Mouse (Mus musculus): ENCODE results near the gene Dlgap4. TPM values are rescaled to one million over a fixed set of nuclear protein-coding genes. Genes with fewer than 3 reads are reported as not detected.

The Dlgap4 gene
- polyA plus RNA-seq, 1 experiment from 2014 or later = 78.6 TPM

DNA sequence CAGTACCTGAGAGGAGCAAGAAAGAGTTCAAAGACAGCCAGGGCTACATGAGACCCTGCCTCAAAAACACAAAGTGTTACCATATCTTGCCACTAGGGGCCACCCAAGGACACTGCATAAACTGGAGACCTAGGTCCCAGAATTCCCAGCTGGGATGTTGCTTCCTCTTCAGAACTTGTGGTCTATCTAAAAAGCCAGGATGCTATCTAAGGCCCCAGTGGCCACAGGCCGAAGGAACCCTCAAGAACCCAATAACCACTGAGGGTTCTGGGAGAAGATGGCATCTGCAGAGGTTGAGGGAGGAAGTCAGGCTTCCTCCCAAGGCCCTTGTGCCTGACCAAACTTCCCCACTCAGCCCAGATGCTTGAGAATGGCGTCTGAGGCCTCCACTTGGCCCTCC, 196.1 kb downstream of the Dlgap4 start:
- Histone ChIP-seq H3K27ac (ENCODE audit: low read depth, low read length) (no peak overlapping the region), H3K4me2 (replicated peaks; ENCODE audit: low read depth, low read length) (no peak overlapping the region), H3K4me3 (ENCODE audit: low read length) (no peak overlapping the region), H3K9me3 (ENCODE audit: control insufficient read depth, low read length) (no peaks in the 10 kb centered on the region), H3K27me3 (ENCODE audit: control insufficient read depth, insufficient read depth, low read length) (no peaks in the 10 kb centered on the region), H3K9ac (ENCODE audit: low read depth, low read length) (peak overlapping the region; percentile 28; the same call in 1 of the 2 replicates), H3K36me3 (ENCODE audit: control insufficient read depth, insufficient read depth, low read length) (no peaks in the 10 kb centered on the region), H3K4me1 (ENCODE audit: control insufficient read depth, insufficient read depth, low read length) (peaks cover 11% of the 10 kb centered on the region)
- WGBS = 49% methylated on average over 2 of the region's 2 CpGs
- no peak; the same call in 1 of the 2 replicates for ATAC-seq (ENCODE audit: low FRiP score, low TSS enrichment)

- ATAC-seq (ENCODE audit: low FRiP score, low TSS enrichment) = no peak
- H3K9me3 ChIP-seq (ENCODE audit: control insufficient read depth, low read length) = no peaks in the 10 kb centered on the region
- H3K4me2 ChIP-seq (replicated peaks; ENCODE audit: low read depth, low read length) = no peak overlapping the region
- no peak overlapping the region for H3K27ac ChIP-seq (ENCODE audit: low read depth, low read length)
- H3K9ac ChIP-seq (ENCODE audit: low read depth, low read length) = no peak overlapping the region
- H3K27me3 ChIP-seq (ENCODE audit: control insufficient read depth, insufficient read depth, low read length) = no peaks in the 10 kb centered on the region
- H3K4me1 ChIP-seq (ENCODE audit: control insufficient read depth, insufficient read depth, low read length) = peaks cover 23% of the 10 kb centered on the region
- H3K36me3 ChIP-seq (ENCODE audit: control insufficient read depth, insufficient read depth, low read length) = no peaks in the 10 kb centered on the region
- H3K4me3 ChIP-seq (ENCODE audit: low read length) = no peak overlapping the region
- 98% methylated on average over 10 of the region's 10 CpGs for WGBS
Measured at GRCm38 (mm10) chr2:156810716-156811115, 197.2 kb downstream of the Dlgap4 start.

DNA sequence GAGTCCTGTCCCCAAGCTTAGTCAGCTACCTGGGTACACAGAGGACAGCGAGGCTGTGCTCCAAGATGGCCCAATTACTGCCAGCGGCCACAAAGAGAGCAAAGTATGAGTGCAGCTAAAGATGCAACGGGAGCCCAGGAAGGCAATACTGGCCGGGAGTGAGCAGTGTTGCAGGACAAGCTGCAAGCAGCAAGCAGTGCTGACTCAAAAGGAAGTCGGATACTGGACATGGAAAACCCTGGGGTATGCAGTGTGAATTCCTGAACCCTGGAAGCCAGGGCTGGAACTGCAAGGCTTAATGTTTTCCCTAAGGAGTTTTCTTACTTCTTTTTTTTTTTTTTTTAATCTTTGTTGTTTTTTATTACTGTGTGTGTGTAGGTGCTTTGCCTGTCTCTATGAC, 198.1 kb downstream of the Dlgap4 start:
- WGBS = 63% methylated on average over 5 of the region's 5 CpGs
- Histone ChIP-seq H3K9ac (ENCODE audit: low read depth, low read length) (no peak overlapping the region), H3K4me2 (replicated peaks; ENCODE audit: low read depth, low read length) (no peak overlapping the region), H3K4me1 (ENCODE audit: control insufficient read depth, insufficient read depth, low read length) (peaks cover 23% of the 10 kb centered on the region), H3K36me3 (ENCODE audit: control insufficient read depth, insufficient read depth, low read length) (no peaks in the 10 kb centered on the region), H3K27ac (ENCODE audit: low read depth, low read length) (no peak overlapping the region), H3K9me3 (ENCODE audit: control insufficient read depth, low read length) (no peaks in the 10 kb centered on the region), H3K27me3 (ENCODE audit: control insufficient read depth, insufficient read depth, low read length) (no peaks in the 10 kb centered on the region), H3K4me3 (ENCODE audit: low read length) (no peak overlapping the region)
- no peak for ATAC-seq (ENCODE audit: low FRiP score, low TSS enrichment)

Other genes with a start within 250 kb of the Dlgap4 start
- 2.5 and 3.1 TPM in 2 replicates for gene Epb41l1, start 192.8 kb upstream of the Dlgap4 start, polyA plus RNA-seq (2014; fragmentation: Nextera tagmentation; extraction: Ambion mirVana)
- gene Aar2, start 66.1 kb upstream of the Dlgap4 start, polyA plus RNA-seq (2014; fragmentation: Nextera tagmentation; extraction: Ambion mirVana) = 34.0 and 45.2 TPM in 2 replicates
- 218 and 250 TPM in 2 replicates for gene Myl9, start 161.7 kb downstream of the Dlgap4 start, polyA plus RNA-seq (2014; fragmentation: Nextera tagmentation; extraction: Ambion mirVana)
- 67.8 and 78.1 TPM in 2 replicates for gene Tgif2, start 226.3 kb downstream of the Dlgap4 start, polyA plus RNA-seq (2014; fragmentation: Nextera tagmentation; extraction: Ambion mirVana)
- 6.4 and 7.4 TPM in 2 replicates for gene 4930518I15Rik, start 244.2 kb downstream of the Dlgap4 start, polyA plus RNA-seq (2014; fragmentation: Nextera tagmentation; extraction: Ambion mirVana)
- 199 and 227 TPM in 2 replicates for gene Rab5if, start 249.4 kb downstream of the Dlgap4 start, polyA plus RNA-seq (2014; fragmentation: Nextera tagmentation; extraction: Ambion mirVana)